Mouse (Mus musculus): Measurements from ENCODE around the gene Acly. TPM values are rescaled to one million over a fixed set of nuclear protein-coding genes. Genes with fewer than 3 reads are reported as not detected.

Gene Acly
- polyA plus RNA-seq (2014; fragmentation: Nextera tagmentation; extraction: Ambion mirVana) = 161 and 219 TPM in 2 replicates

- H3K4me3 ChIP-seq (replicated peaks; ENCODE audit: low read depth, low read length) = peak within 1 kb of the TSS; percentile 90
- peak within 1 kb of the TSS; percentile 96 for H3K4me2 ChIP-seq (ENCODE audit: low read length)
- H3K9ac ChIP-seq (replicated peaks; ENCODE audit: low read length) = peak within 1 kb of the TSS; percentile 79
- peak; percentile 100 for DNase-seq
- under 1% methylated on average over 54 of the region's 54 CpGs for WGBS
- peak within 1 kb of the TSS; percentile 91 for H3K27ac ChIP-seq (replicated peaks; ENCODE audit: low read depth, low read length)
- peaks cover 25% of the 10 kb centered on the region for H3K4me1 ChIP-seq (ENCODE audit: control insufficient read depth, insufficient read depth, low read length)
- H3K36me3 ChIP-seq (ENCODE audit: control insufficient read depth, insufficient read depth, low read length) = peaks cover 15% of the 10 kb centered on the region
- peak; percentile 99 for ATAC-seq (ENCODE audit: low FRiP score, low TSS enrichment)
- no peaks in the 10 kb centered on the region for H3K9me3 ChIP-seq (ENCODE audit: control insufficient read depth, low read length)
- no peaks in the 10 kb centered on the region for H3K27me3 ChIP-seq (ENCODE audit: control insufficient read depth, insufficient read depth, low read length)
These were observed at the start of gene Acly for GRCm38 (mm10) chr11:100527458-100528374. Gene Acly (minus strand): TSS chr11:100528000.

GRCm38 (mm10) chr11:100576256-100576655 lies 48.5 kb upstream of the Acly start:
- Histone ChIP-seq H3K9me3 (ENCODE audit: control insufficient read depth, low read length) (no peaks in the 10 kb centered on the region), H3K4me2 (ENCODE audit: low read length) (peak overlapping the region; percentile 80; the same call in 1 of the 2 replicates), H3K9ac (replicated peaks; ENCODE audit: low read length) (no peak overlapping the region), H3K36me3 (ENCODE audit: control insufficient read depth, insufficient read depth, low read length) (peaks cover 27% of the 10 kb centered on the region), H3K27ac (replicated peaks; ENCODE audit: low read depth, low read length) (no peak overlapping the region), H3K4me3 (replicated peaks; ENCODE audit: low read depth, low read length) (no peak overlapping the region), H3K27me3 (ENCODE audit: control insufficient read depth, insufficient read depth, low read length) (peaks cover 5% of the 10 kb centered on the region; the same call in 1 of the 2 replicates), H3K4me1 (ENCODE audit: control insufficient read depth, insufficient read depth, low read length) (peaks cover 12% of the 10 kb centered on the region)
- ATAC-seq (ENCODE audit: low FRiP score, low TSS enrichment) (no peak), DNase-seq (no peak)
- WGBS = 64% methylated on average over 21 of the region's 21 CpGs

GRCm38 (mm10) chr11:100575484-100575855 lies 47.7 kb upstream of the Acly start:
- DNase-seq (no peak), ATAC-seq (ENCODE audit: low FRiP score, low TSS enrichment) (no peak)
- 15% methylated on average over 2 of the region's 2 CpGs for WGBS
- peak overlapping the region; percentile 51 for H3K4me3 ChIP-seq (replicated peaks; ENCODE audit: low read depth, low read length)
- H3K27me3 ChIP-seq (ENCODE audit: control insufficient read depth, insufficient read depth, low read length) = peaks cover 5% of the 10 kb centered on the region; the same call in 1 of the 2 replicates
- H3K9me3 ChIP-seq (ENCODE audit: control insufficient read depth, low read length) = no peaks in the 10 kb centered on the region
- peak overlapping the region; percentile 66; the same call in 1 of the 2 replicates for H3K27ac ChIP-seq (replicated peaks; ENCODE audit: low read depth, low read length)
- peak overlapping the region; percentile 80 for H3K4me2 ChIP-seq (ENCODE audit: low read length)
- H3K9ac ChIP-seq (replicated peaks; ENCODE audit: low read length) = peak overlapping the region; percentile 56
- H3K36me3 ChIP-seq (ENCODE audit: control insufficient read depth, insufficient read depth, low read length) = peaks cover 19% of the 10 kb centered on the region
- H3K4me1 ChIP-seq (ENCODE audit: control insufficient read depth, insufficient read depth, low read length) = peaks cover 19% of the 10 kb centered on the region

- H3K36me3 ChIP-seq (ENCODE audit: control insufficient read depth, insufficient read depth, low read length) = peaks cover 15% of the 10 kb centered on the region
- ATAC-seq (ENCODE audit: low FRiP score, low TSS enrichment) = peak; percentile 50
- peaks cover 5% of the 10 kb centered on the region; the same call in 1 of the 2 replicates for H3K27me3 ChIP-seq (ENCODE audit: control insufficient read depth, insufficient read depth, low read length)
- 3% methylated on average over 47 of the region's 47 CpGs for WGBS
- peak within 1 kb of the TSS; percentile 56 for H3K9ac ChIP-seq (replicated peaks; ENCODE audit: low read length)
- peak within 1 kb of the TSS; percentile 51 for H3K4me3 ChIP-seq (replicated peaks; ENCODE audit: low read depth, low read length)
- H3K4me2 ChIP-seq (ENCODE audit: low read length) = peak within 1 kb of the TSS; percentile 80
- H3K9me3 ChIP-seq (ENCODE audit: control insufficient read depth, low read length) = no peaks in the 10 kb centered on the region
- H3K27ac ChIP-seq (replicated peaks; ENCODE audit: low read depth, low read length) = peak within 1 kb of the TSS; percentile 66
- H3K4me1 ChIP-seq (ENCODE audit: control insufficient read depth, insufficient read depth, low read length) = peaks cover 19% of the 10 kb centered on the region
- peak; percentile 81 for DNase-seq
These were observed 47.1 kb upstream of the Acly start, which contains the start of gene Cnp for GRCm38 (mm10) chr11:100574708-100575483. Gene Cnp (plus strand): TSS chr11:100574904.

DNA sequence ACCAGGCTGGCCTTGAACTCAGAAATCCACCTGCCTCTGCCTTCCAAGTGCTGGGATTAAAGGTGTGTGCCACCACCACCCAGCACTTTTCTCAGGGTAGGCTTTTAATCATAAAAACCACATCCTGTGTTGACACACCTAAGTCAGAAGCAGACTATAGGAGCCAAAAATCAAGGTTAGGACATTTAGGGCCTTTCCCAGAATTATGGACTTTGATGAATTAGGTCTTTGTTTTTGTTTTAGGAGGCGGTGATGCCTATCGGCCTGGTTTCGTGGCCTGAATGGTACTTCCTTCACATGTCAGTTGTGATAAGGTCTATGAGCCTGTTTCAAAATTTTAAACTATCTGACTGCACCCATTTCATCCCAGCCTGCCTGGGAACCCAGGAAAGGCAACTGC lies 46.4 kb upstream of the Acly start:
- Histone ChIP-seq H3K4me1 (ENCODE audit: control insufficient read depth, insufficient read depth, low read length) (peaks cover 19% of the 10 kb centered on the region), H3K36me3 (ENCODE audit: control insufficient read depth, insufficient read depth, low read length) (peaks cover 8% of the 10 kb centered on the region), H3K9ac (replicated peaks; ENCODE audit: low read length) (no peak overlapping the region), H3K4me3 (replicated peaks; ENCODE audit: low read depth, low read length) (no peak overlapping the region), H3K4me2 (ENCODE audit: low read length) (peak overlapping the region; percentile 80), H3K27ac (replicated peaks; ENCODE audit: low read depth, low read length) (no peak overlapping the region), H3K9me3 (ENCODE audit: control insufficient read depth, low read length) (no peaks in the 10 kb centered on the region), H3K27me3 (ENCODE audit: control insufficient read depth, insufficient read depth, low read length) (peaks cover 5% of the 10 kb centered on the region; the same call in 1 of the 2 replicates)
- 91% methylated on average over 3 of the region's 3 CpGs for WGBS
- ATAC-seq (ENCODE audit: low FRiP score, low TSS enrichment) = no peak
- no peak for DNase-seq

DNA sequence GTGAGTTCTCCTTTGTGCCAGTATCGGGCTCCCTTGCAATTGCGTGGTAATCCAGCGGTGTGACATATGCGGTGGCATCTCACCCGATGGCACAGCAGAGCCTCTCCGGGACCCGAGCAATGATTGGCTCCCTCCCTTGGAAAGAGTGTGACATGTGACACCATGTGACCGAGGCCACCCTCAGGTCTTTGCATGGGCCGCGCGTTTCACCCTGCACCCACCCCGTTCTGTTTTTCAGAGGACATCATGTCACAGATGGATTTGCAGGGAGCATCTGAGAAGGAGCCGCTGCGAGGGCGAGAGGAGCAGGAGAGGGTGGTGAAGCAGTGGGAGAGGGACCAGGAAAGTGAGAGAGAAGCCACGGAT lies 43.4 kb upstream of the Acly start:
- peak overlapping the region; percentile 39; the same call in 1 of the 2 replicates for H3K9ac ChIP-seq (replicated peaks; ENCODE audit: low read length)
- H3K27me3 ChIP-seq (ENCODE audit: control insufficient read depth, insufficient read depth, low read length) = peaks cover 5% of the 10 kb centered on the region; the same call in 1 of the 2 replicates
- 10% methylated on average over 16 of the region's 16 CpGs for WGBS
- H3K4me2 ChIP-seq (ENCODE audit: low read length) = peak overlapping the region; percentile 56
- no peaks in the 10 kb centered on the region for H3K9me3 ChIP-seq (ENCODE audit: control insufficient read depth, low read length)
- DNase-seq = peak; percentile 55
- ATAC-seq (ENCODE audit: low FRiP score, low TSS enrichment) = no peak
- peak overlapping the region; percentile 17 for H3K4me3 ChIP-seq (replicated peaks; ENCODE audit: low read depth, low read length)
- H3K27ac ChIP-seq (replicated peaks; ENCODE audit: low read depth, low read length) = no peak overlapping the region
- no peaks in the 10 kb centered on the region for H3K36me3 ChIP-seq (ENCODE audit: control insufficient read depth, insufficient read depth, low read length)
- peaks cover 19% of the 10 kb centered on the region for H3K4me1 ChIP-seq (ENCODE audit: control insufficient read depth, insufficient read depth, low read length)

GRCm38 (mm10) chr11:100570430-100571201 lies 42.8 kb upstream of the Acly start:
- WGBS = 10% methylated on average over 8 of the region's 8 CpGs
- no peaks in the 10 kb centered on the region for H3K36me3 ChIP-seq (ENCODE audit: control insufficient read depth, insufficient read depth, low read length)
- peak overlapping the region; percentile 17 for H3K4me3 ChIP-seq (replicated peaks; ENCODE audit: low read depth, low read length)
- 0 out of 2 replicates have a peak overlapping the region, but pooled peaks have one; percentile 8 for H3K27ac ChIP-seq (replicated peaks; ENCODE audit: low read depth, low read length)
- H3K9me3 ChIP-seq (ENCODE audit: control insufficient read depth, low read length) = no peaks in the 10 kb centered on the region
- ATAC-seq (ENCODE audit: low FRiP score, low TSS enrichment) = no peak; the same call in 1 of the 2 replicates
- peak; percentile 90 for DNase-seq
- peak overlapping the region; percentile 39; the same call in 1 of the 2 replicates for H3K9ac ChIP-seq (replicated peaks; ENCODE audit: low read length)
- peak overlapping the region; percentile 56 for H3K4me2 ChIP-seq (ENCODE audit: low read length)
- peaks cover 5% of the 10 kb centered on the region; the same call in 1 of the 2 replicates for H3K27me3 ChIP-seq (ENCODE audit: control insufficient read depth, insufficient read depth, low read length)
- peaks cover 16% of the 10 kb centered on the region for H3K4me1 ChIP-seq (ENCODE audit: control insufficient read depth, insufficient read depth, low read length)

DNA sequence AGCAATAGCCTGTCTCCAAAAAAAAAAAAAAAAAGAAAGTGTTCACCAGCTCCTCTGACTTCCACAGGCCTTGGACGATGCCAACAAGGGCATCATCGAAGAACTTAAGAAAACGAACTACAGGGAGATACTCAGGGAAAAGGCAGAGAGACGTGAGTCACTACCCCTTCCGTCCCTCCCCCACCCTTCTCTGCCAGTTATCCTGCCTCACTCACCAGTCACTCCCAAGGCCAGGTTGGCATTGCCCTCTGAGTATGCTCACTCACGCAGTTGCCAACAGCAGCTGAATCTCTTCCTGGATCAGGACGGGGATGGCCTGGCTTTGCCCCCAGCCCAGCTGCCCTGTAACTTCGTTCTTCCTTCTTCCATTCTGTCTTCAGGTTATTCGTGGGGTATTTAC lies 42.0 kb upstream of the Acly start:
- WGBS = 66% methylated on average over 9 of the region's 9 CpGs
- no peak for ATAC-seq (ENCODE audit: low FRiP score, low TSS enrichment)

More for the DNA sequence above, 42.0 kb upstream of the Acly start:
- H3K27me3 ChIP-seq (ENCODE audit: control insufficient read depth, insufficient read depth, low read length) = peaks cover 5% of the 10 kb centered on the region; the same call in 1 of the 2 replicates
- no peak overlapping the region for H3K4me2 ChIP-seq (ENCODE audit: low read length)
- H3K4me3 ChIP-seq (replicated peaks; ENCODE audit: low read depth, low read length) = no peak overlapping the region
- H3K9ac ChIP-seq (replicated peaks; ENCODE audit: low read length) = no peak overlapping the region
- 0 out of 2 replicates have a peak, but pooled peaks cover 9% of the 10 kb centered on the region for H3K4me1 ChIP-seq (ENCODE audit: control insufficient read depth, insufficient read depth, low read length)
- no peak for DNase-seq
- no peaks in the 10 kb centered on the region for H3K36me3 ChIP-seq (ENCODE audit: control insufficient read depth, insufficient read depth, low read length)
- no peaks in the 10 kb centered on the region for H3K9me3 ChIP-seq (ENCODE audit: control insufficient read depth, low read length)
- H3K27ac ChIP-seq (replicated peaks; ENCODE audit: low read depth, low read length) = no peak overlapping the region
